Mouse (Mus musculus) neural tube, embryonic 14.5 days (tissue): Measurements from ENCODE around the gene Gm21992. TPM values are rescaled to one million over a fixed set of nuclear protein-coding genes. Genes with fewer than 3 reads are reported as not detected.

Source experiments
- ATAC-seq: fragments of 200-750 bp; cut with Nextera tagmentation; 2 replicates; pipeline ENCODE4 v1.8.0; 2017; ENCODE audit warnings: low read depth, mild to moderate bottlenecking, moderate TSS enrichment, moderate library complexity
- H3K27ac ChIP-seq: fragments of 300-500 bp; sonication (generic); 2 replicates; pipeline ENCODE4 v1.5.1; 2014; ENCODE audit warnings: low read depth, mild to moderate bottlenecking, control low read depth, low read length, moderate library complexity, mixed read lengths
- H3K27me3 ChIP-seq: fragments of 300-500 bp; sonication (generic); 2 replicates; pipeline ENCODE4 v1.6.1; 2014; ENCODE audit warnings: low read length; ENCODE audit not compliant: control insufficient read depth, insufficient read depth
- H3K36me3 ChIP-seq: fragments of 300-500 bp; sonication (generic); 2 replicates; pipeline ENCODE4 v1.6.1; 2014; ENCODE audit warnings: low read length, mixed read lengths; ENCODE audit not compliant: control insufficient read depth, insufficient read depth
- H3K4me1 ChIP-seq: fragments of 300-500 bp; sonication (generic); 2 replicates; pipeline ENCODE4 v1.6.1; 2014; ENCODE audit warnings: low read length; ENCODE audit not compliant: control insufficient read depth, insufficient read depth
- H3K4me2 ChIP-seq: fragments of 300-500 bp; sonication (generic); 2 replicates; pipeline ENCODE4 v1.6.1; 2014; ENCODE audit warnings: mild to moderate bottlenecking, low read depth, low read length, control low read depth
- H3K4me3 ChIP-seq: fragments of 300-500 bp; sonication (generic); 2 replicates; pipeline ENCODE4 v1.5.1; 2014; ENCODE audit warnings: low read depth, low read length, control low read depth, mixed read lengths
- H3K9ac ChIP-seq: fragments of 300-500 bp; sonication (generic); replicated peaks from 2 replicates; pipeline ENCODE4 v1.6.1; 2014; ENCODE audit warnings: low read depth, mild to moderate bottlenecking, control low read depth, low read length, mixed read lengths
- H3K9me3 ChIP-seq: fragments of 300-500 bp; sonication (generic); 2 replicates; pipeline ENCODE4 v1.6.1; 2016; ENCODE audit warnings: low read length; ENCODE audit not compliant: control insufficient read depth
- WGBS: fragments of 180-500 bp; shearing (Covaris S2); extraction: QIAGEN DNeasy Blood & Tissue Kit; methylation state at CpG from one replicate; pipeline ENCODE4 v1.1.7; 2014; 5-methylcytosine and 5-hydroxymethylcytosine counted together
- polyA plus RNA-seq: library from polyadenylated mRNA; unstranded; fragments of >200 nt; fragmentation: Nextera tagmentation; extraction: Ambion mirVana; gene quantifications from 2 replicates; pipeline ENCODE4 v1.2.1, GENCODE M21; 2014

Gene Gm21992
- polyA plus RNA-seq, 1 experiment from 2014 or later, result 21.0 TPM

GRCm38 (mm10) chr19:4802691-4803091 lies 8.7 kb downstream of the Gm21992 start:
- WGBS, result 87% methylated on average over 7 of the region's 7 CpGs
- H3K36me3 ChIP-seq, result peaks cover 31% of the 10 kb centered on the region

GRCm38 (mm10) chr19:4799083-4799482 lies 12.3 kb downstream of the Gm21992 start:
- H3K4me1 ChIP-seq, result peaks cover 3% of the 10 kb centered on the region; the same call in 1 of the 2 replicates
- H3K36me3 ChIP-seq, result peaks cover 31% of the 10 kb centered on the region
- H3K4me3 ChIP-seq, result no peak overlapping the region
- 94% methylated on average over 5 of the region's 5 CpGs for WGBS
- ATAC-seq, result no peak
- H3K9me3 ChIP-seq, result no peaks in the 10 kb centered on the region
- H3K4me2 ChIP-seq, result no peak overlapping the region
- no peak overlapping the region for H3K27ac ChIP-seq
- H3K27me3 ChIP-seq, result no peaks in the 10 kb centered on the region
- no peak overlapping the region for H3K9ac ChIP-seq

More at GRCm38 (mm10) chr19:4802691-4803091, 8.7 kb downstream of the Gm21992 start:
- H3K27ac ChIP-seq, result no peak overlapping the region
- ATAC-seq, result no peak
- no peak overlapping the region for H3K9ac ChIP-seq
- no peaks in the 10 kb centered on the region for H3K27me3 ChIP-seq
- H3K4me2 ChIP-seq, result no peak overlapping the region
- H3K4me1 ChIP-seq, result no peaks in the 10 kb centered on the region
- H3K4me3 ChIP-seq, result no peak overlapping the region
- H3K9me3 ChIP-seq, result no peaks in the 10 kb centered on the region

DNA sequence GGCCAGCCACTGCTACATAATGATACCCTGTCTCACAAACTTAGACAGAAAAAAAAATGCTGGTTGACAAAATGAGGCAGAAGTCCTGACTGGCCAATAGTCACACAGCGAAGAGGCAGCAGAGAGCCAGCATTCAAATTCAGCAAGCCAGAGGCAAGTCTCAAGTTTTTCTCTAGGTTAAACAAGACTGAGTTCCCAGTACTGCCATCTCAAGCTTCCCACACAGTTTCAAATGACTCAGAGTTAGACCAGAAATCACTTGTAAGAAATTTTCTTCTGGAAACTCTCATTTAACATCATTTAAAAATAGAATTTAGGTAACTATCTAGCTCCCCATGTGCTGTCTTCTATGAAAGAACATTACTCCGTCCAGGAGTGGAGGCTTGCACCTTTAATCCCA lies 13.6 kb downstream of the Gm21992 start:
- peaks cover 26% of the 10 kb centered on the region for H3K36me3 ChIP-seq
- no peak overlapping the region for H3K27ac ChIP-seq
- H3K4me2 ChIP-seq, result no peak overlapping the region
- WGBS, result 98% methylated on average over 2 of the region's 2 CpGs
- no peaks in the 10 kb centered on the region for H3K9me3 ChIP-seq
- ATAC-seq, result no peak
- H3K9ac ChIP-seq, result no peak overlapping the region
- H3K4me1 ChIP-seq, result peaks cover 4% of the 10 kb centered on the region; the same call in 1 of the 2 replicates
- H3K27me3 ChIP-seq, result no peaks in the 10 kb centered on the region
- no peak overlapping the region for H3K4me3 ChIP-seq

DNA sequence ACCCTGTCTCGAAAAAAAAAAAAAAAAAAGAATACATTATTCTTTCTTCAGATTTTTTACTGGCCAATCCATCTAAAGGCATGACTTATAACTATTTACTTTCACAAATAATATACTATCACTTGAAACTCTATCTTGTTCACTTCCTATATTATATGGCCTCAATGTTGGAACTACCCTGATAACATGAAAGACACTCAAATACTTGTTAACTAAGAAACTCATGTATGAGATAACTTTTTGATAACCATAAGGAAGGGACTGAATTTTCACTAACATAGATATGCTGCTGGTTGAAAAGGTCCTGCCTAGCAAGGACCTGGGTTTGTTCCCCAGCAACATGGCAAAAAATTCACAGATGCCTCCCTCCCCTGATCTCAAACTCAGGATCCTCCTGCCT lies 15.5 kb downstream of the Gm21992 start:
- 83% methylated on average over 1 of the region's 1 CpGs for WGBS
- no peak for ATAC-seq
- Histone ChIP-seq H3K4me1 (peaks cover 17% of the 10 kb centered on the region), H3K9me3 (no peaks in the 10 kb centered on the region), H3K4me2 (no peak overlapping the region), H3K9ac (no peak overlapping the region), H3K27ac (no peak overlapping the region), H3K27me3 (no peaks in the 10 kb centered on the region), H3K4me3 (no peak overlapping the region), H3K36me3 (peaks cover 17% of the 10 kb centered on the region)

- Histone ChIP-seq H3K27ac (peak within 1 kb of the TSS; percentile 82), H3K9ac (peak within 1 kb of the TSS; percentile 64), H3K4me1 (peaks cover 35% of the 10 kb centered on the region), H3K4me3 (peak within 1 kb of the TSS; percentile 70), H3K4me2 (peak within 1 kb of the TSS; percentile 63), H3K27me3 (no peaks in the 10 kb centered on the region), H3K9me3 (no peaks in the 10 kb centered on the region), H3K36me3 (peaks cover 13% of the 10 kb centered on the region)
- WGBS, result under 1% methylated on average over 31 of the region's 31 CpGs
- ATAC-seq, result peak; percentile 98
These were observed 17.5 kb downstream of the Gm21992 start, which contains the start of gene Rbm4 for GRCm38 (mm10) chr19:4793831-4794422. Rbm4 (minus strand) TSS chr19:4793901.

GRCm38 (mm10) chr19:4793281-4793830 lies 18.1 kb downstream of the Gm21992 start:
- 2% methylated on average over 16 of the region's 16 CpGs for WGBS
- peak overlapping the region; percentile 64 for H3K9ac ChIP-seq
- no peaks in the 10 kb centered on the region for H3K27me3 ChIP-seq
- H3K9me3 ChIP-seq, result no peaks in the 10 kb centered on the region
- H3K4me2 ChIP-seq, result peak overlapping the region; percentile 63
- H3K4me3 ChIP-seq, result peak overlapping the region; percentile 70
- peak; percentile 42; the same call in 1 of the 2 replicates for ATAC-seq
- peak overlapping the region; percentile 82 for H3K27ac ChIP-seq
- H3K36me3 ChIP-seq, result peaks cover 16% of the 10 kb centered on the region
- peaks cover 40% of the 10 kb centered on the region for H3K4me1 ChIP-seq

DNA sequence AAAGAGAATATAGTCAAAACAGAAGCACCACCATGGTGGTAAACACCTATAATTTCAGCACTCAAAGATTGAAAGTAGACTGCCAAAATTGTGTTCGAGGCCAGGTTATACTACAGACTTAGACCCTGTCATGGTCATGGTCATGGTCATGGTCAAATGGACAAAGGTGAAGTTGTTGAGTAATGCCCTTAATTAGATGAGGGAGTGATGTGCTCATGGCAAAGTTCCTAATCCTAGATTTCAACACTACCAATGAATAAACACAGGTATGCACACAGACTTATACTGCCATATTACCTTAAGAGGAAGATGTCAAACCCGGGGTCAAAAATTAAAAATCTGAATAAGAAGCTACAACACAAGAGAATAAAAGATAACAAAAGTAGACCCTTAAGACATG lies 25.1 kb downstream of the Gm21992 start:
- WGBS, result 96% methylated on average over 2 of the region's 2 CpGs
- H3K4me2 ChIP-seq, result no peak overlapping the region
- H3K4me1 ChIP-seq, result peaks cover 44% of the 10 kb centered on the region
- H3K27ac ChIP-seq, result no peak overlapping the region
- H3K36me3 ChIP-seq, result peaks cover 57% of the 10 kb centered on the region
- no peak overlapping the region for H3K9ac ChIP-seq
- H3K27me3 ChIP-seq, result no peaks in the 10 kb centered on the region
- H3K9me3 ChIP-seq, result no peaks in the 10 kb centered on the region
- no peak overlapping the region for H3K4me3 ChIP-seq
- ATAC-seq, result no peak

DNA sequence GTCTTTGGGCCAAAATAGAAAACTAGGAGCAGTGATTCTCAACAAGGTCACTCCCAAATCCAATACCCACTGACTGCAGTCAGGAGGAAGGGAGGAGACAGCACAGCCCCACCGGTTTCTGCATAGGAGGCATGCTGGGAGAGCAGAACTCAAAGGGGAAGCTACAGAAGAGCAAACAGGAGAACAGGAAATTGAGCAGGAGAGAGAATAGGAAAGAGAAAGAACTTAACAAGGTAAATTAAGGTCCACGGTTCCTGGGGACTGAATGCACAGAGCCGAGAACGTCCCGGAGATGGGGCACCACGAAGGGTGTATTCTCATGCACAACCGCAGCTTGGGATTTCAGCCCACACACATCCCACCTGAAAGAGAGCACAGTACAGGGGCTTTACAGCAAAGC lies 26.2 kb downstream of the Gm21992 start:
- Histone ChIP-seq H3K4me1 (peaks cover 33% of the 10 kb centered on the region), H3K9ac (no peak overlapping the region), H3K9me3 (no peaks in the 10 kb centered on the region), H3K4me2 (no peak overlapping the region), H3K27me3 (no peaks in the 10 kb centered on the region), H3K27ac (no peak overlapping the region), H3K36me3 (peaks cover 50% of the 10 kb centered on the region), H3K4me3 (no peak overlapping the region)
- 93% methylated on average over 7 of the region's 7 CpGs for WGBS
- ATAC-seq, result no peak

DNA sequence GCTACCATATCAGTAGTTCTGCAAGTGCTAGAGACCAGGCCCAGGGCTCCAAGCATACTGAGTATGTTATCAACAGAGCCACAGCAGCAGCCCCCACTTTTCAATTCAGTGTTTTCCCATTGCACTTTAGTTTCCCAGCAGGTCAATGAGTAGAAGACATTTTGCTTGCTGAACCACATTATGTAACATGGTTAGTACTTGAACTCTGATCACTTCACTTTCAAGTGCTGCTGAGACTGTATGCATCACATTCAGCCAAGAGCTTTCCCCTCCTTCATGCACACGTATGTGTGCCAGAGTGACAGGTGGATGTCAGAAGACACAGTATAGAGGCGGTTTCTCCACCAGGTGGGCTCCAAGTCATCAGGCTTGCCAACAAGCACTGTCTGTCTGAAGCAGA lies 28.5 kb downstream of the Gm21992 start:
- H3K9ac ChIP-seq, result no peak overlapping the region
- peaks cover 42% of the 10 kb centered on the region for H3K36me3 ChIP-seq
- 94% methylated on average over 2 of the region's 2 CpGs for WGBS
- H3K9me3 ChIP-seq, result no peaks in the 10 kb centered on the region
- no peaks in the 10 kb centered on the region for H3K27me3 ChIP-seq
- H3K4me2 ChIP-seq, result no peak overlapping the region
- ATAC-seq, result no peak
- H3K4me3 ChIP-seq, result no peak overlapping the region
- H3K4me1 ChIP-seq, result peaks cover 16% of the 10 kb centered on the region
- no peak overlapping the region for H3K27ac ChIP-seq
